Mouse (Mus musculus): Measurements from ENCODE around the gene Ergic1. TPM values are rescaled to one million over a fixed set of nuclear protein-coding genes. Genes with fewer than 3 reads are reported as not detected.

Gene Ergic1
- polyA plus RNA-seq, 1 experiment: 68.6 TPM

- H3K4me1 ChIP-seq (ENCODE audit: control insufficient read depth, insufficient read depth, insufficient read length, low read length): peaks cover 32% of the 10 kb centered on the region
- no peaks in the 10 kb centered on the region for H3K36me3 ChIP-seq (ENCODE audit: control insufficient read depth, insufficient read depth, low read length)
- peak overlapping the region; percentile 57 for H3K27ac ChIP-seq (ENCODE audit: insufficient read depth, low read depth, low read length)
- WGBS: 26% methylated on average over 8 of the region's 8 CpGs
- TF ChIP-seq POLR2A (IDR thresholded peaks at IDR 0.05; ENCODE audit: low read depth, low read length) (no peak), CTCF (IDR thresholded peaks at IDR 0.05; ENCODE audit: extremely low read depth, insufficient read length, insufficient replicate concordance, low read depth, low read length) (no peak)
- no peak overlapping the region for H3K4me3 ChIP-seq (ENCODE audit: low read depth, low read length)
- H3K27me3 ChIP-seq (ENCODE audit: control insufficient read depth, insufficient read depth, low read length): no peaks in the 10 kb centered on the region
These were observed 6.0 kb downstream of the Ergic1 start for GRCm38 (mm10) chr17:26567142-26567817.

- H3K36me3 ChIP-seq (ENCODE audit: control insufficient read depth, insufficient read depth, low read length): no peaks in the 10 kb centered on the region
- peak overlapping the region; percentile 57 for H3K27ac ChIP-seq (ENCODE audit: insufficient read depth, low read depth, low read length)
- 93% methylated on average over 4 of the region's 4 CpGs for WGBS
These were observed 6.5 kb downstream of the Ergic1 start for GRCm38 (mm10) chr17:26567818-26568173.

GRCm38 (mm10) chr17:26569594-26570350 lies 8.5 kb downstream of the Ergic1 start:
- no peak overlapping the region for H3K4me3 ChIP-seq (ENCODE audit: low read depth, low read length)
- 91% methylated on average over 4 of the region's 4 CpGs for WGBS
- TF ChIP-seq POLR2A (IDR thresholded peaks at IDR 0.05; ENCODE audit: low read depth, low read length) (no peak), CTCF (IDR thresholded peaks at IDR 0.05; ENCODE audit: extremely low read depth, insufficient read length, insufficient replicate concordance, low read depth, low read length) (no peak)
- H3K27ac ChIP-seq (ENCODE audit: insufficient read depth, low read depth, low read length): no peak overlapping the region
- H3K4me1 ChIP-seq (ENCODE audit: control insufficient read depth, insufficient read depth, insufficient read length, low read length): peaks cover 14% of the 10 kb centered on the region
- no peaks in the 10 kb centered on the region for H3K36me3 ChIP-seq (ENCODE audit: control insufficient read depth, insufficient read depth, low read length)
- H3K27me3 ChIP-seq (ENCODE audit: control insufficient read depth, insufficient read depth, low read length): no peaks in the 10 kb centered on the region

More at GRCm38 (mm10) chr17:26567818-26568173, 6.5 kb downstream of the Ergic1 start:
- Histone ChIP-seq H3K4me1 (ENCODE audit: control insufficient read depth, insufficient read depth, insufficient read length, low read length) (peaks cover 28% of the 10 kb centered on the region), H3K4me3 (ENCODE audit: low read depth, low read length) (no peak overlapping the region), H3K27me3 (ENCODE audit: control insufficient read depth, insufficient read depth, low read length) (no peaks in the 10 kb centered on the region)
- TF ChIP-seq CTCF (IDR thresholded peaks at IDR 0.05; ENCODE audit: extremely low read depth, insufficient read length, insufficient replicate concordance, low read depth, low read length) (no peak), POLR2A (IDR thresholded peaks at IDR 0.05; ENCODE audit: low read depth, low read length) (no peak)

- Histone ChIP-seq H3K4me1 (ENCODE audit: control insufficient read depth, insufficient read depth, insufficient read length, low read length) (peaks cover 13% of the 10 kb centered on the region), H3K4me3 (ENCODE audit: low read depth, low read length) (no peak overlapping the region), H3K27ac (ENCODE audit: insufficient read depth, low read depth, low read length) (no peak overlapping the region), H3K27me3 (ENCODE audit: control insufficient read depth, insufficient read depth, low read length) (no peaks in the 10 kb centered on the region), H3K36me3 (ENCODE audit: control insufficient read depth, insufficient read depth, low read length) (no peaks in the 10 kb centered on the region)
- no peak for TF ChIP-seq POLR2A (IDR thresholded peaks at IDR 0.05; ENCODE audit: low read depth, low read length)
- no peak for TF ChIP-seq CTCF (IDR thresholded peaks at IDR 0.05; ENCODE audit: extremely low read depth, insufficient read length, insufficient replicate concordance, low read depth, low read length)
- WGBS: 54% methylated on average over 11 of the region's 11 CpGs
These were observed 9.4 kb downstream of the Ergic1 start for GRCm38 (mm10) chr17:26570651-26571118.

- 78% methylated on average over 3 of the region's 3 CpGs for WGBS
- Histone ChIP-seq H3K27me3 (ENCODE audit: control insufficient read depth, insufficient read depth, low read length) (no peaks in the 10 kb centered on the region), H3K27ac (ENCODE audit: insufficient read depth, low read depth, low read length) (no peak overlapping the region)
These were observed 10.1 kb downstream of the Ergic1 start for GRCm38 (mm10) chr17:26571377-26571776.

GRCm38 (mm10) chr17:26572265-26572664 lies 11.0 kb downstream of the Ergic1 start:
- peaks cover 14% of the 10 kb centered on the region for H3K4me1 ChIP-seq (ENCODE audit: control insufficient read depth, insufficient read depth, insufficient read length, low read length)
- WGBS: 82% methylated on average over 11 of the region's 11 CpGs

More at GRCm38 (mm10) chr17:26571377-26571776, 10.1 kb downstream of the Ergic1 start:
- no peak overlapping the region for H3K4me3 ChIP-seq (ENCODE audit: low read depth, low read length)
- TF ChIP-seq CTCF (IDR thresholded peaks at IDR 0.05; ENCODE audit: extremely low read depth, insufficient read length, insufficient replicate concordance, low read depth, low read length): no peak
- no peak for TF ChIP-seq POLR2A (IDR thresholded peaks at IDR 0.05; ENCODE audit: low read depth, low read length)
- H3K4me1 ChIP-seq (ENCODE audit: control insufficient read depth, insufficient read depth, insufficient read length, low read length): peaks cover 13% of the 10 kb centered on the region
- H3K36me3 ChIP-seq (ENCODE audit: control insufficient read depth, insufficient read depth, low read length): peaks cover 1% of the 10 kb centered on the region; the same call in 1 of the 2 replicates

GRCm38 (mm10) chr17:26574118-26574517 lies 12.8 kb downstream of the Ergic1 start:
- Histone ChIP-seq H3K36me3 (ENCODE audit: control insufficient read depth, insufficient read depth, low read length) (peaks cover 1% of the 10 kb centered on the region; the same call in 1 of the 2 replicates), H3K4me3 (ENCODE audit: low read depth, low read length) (no peak overlapping the region), H3K27me3 (ENCODE audit: control insufficient read depth, insufficient read depth, low read length) (no peaks in the 10 kb centered on the region), H3K27ac (ENCODE audit: insufficient read depth, low read depth, low read length) (no peak overlapping the region), H3K4me1 (ENCODE audit: control insufficient read depth, insufficient read depth, insufficient read length, low read length) (peaks cover 12% of the 10 kb centered on the region)
- WGBS: 80% methylated on average over 11 of the region's 11 CpGs
- no peak for TF ChIP-seq CTCF (IDR thresholded peaks at IDR 0.05; ENCODE audit: extremely low read depth, insufficient read length, insufficient replicate concordance, low read depth, low read length)
- no peak for TF ChIP-seq POLR2A (IDR thresholded peaks at IDR 0.05; ENCODE audit: low read depth, low read length)

More at GRCm38 (mm10) chr17:26572265-26572664, 11.0 kb downstream of the Ergic1 start:
- no peak for TF ChIP-seq POLR2A (IDR thresholded peaks at IDR 0.05; ENCODE audit: low read depth, low read length)
- TF ChIP-seq CTCF (IDR thresholded peaks at IDR 0.05; ENCODE audit: extremely low read depth, insufficient read length, insufficient replicate concordance, low read depth, low read length): no peak
- Histone ChIP-seq H3K27ac (ENCODE audit: insufficient read depth, low read depth, low read length) (no peak overlapping the region), H3K4me3 (ENCODE audit: low read depth, low read length) (no peak overlapping the region), H3K36me3 (ENCODE audit: control insufficient read depth, insufficient read depth, low read length) (peaks cover 1% of the 10 kb centered on the region; the same call in 1 of the 2 replicates), H3K27me3 (ENCODE audit: control insufficient read depth, insufficient read depth, low read length) (no peaks in the 10 kb centered on the region)
